Mouse (Mus musculus): Measurements from ENCODE around the gene Emg1.

GRCm38 (mm10) chr6:124711824-124712782 lies at the start of gene Emg1, which contains the start of gene Phb2:
- TF ChIP-seq POLR2A (IDR thresholded peaks at IDR 0.05; ENCODE audit: borderline replicate concordance, control insufficient read depth, low read depth, low read length) (no peak; the same call in none of the 2 replicates), CTCF (IDR thresholded peaks at IDR 0.05; ENCODE audit: control insufficient read depth, insufficient read depth, low read length) (peak; percentile 6; the same call in 1 of the 2 replicates)
